Mouse (Mus musculus) limb, embryonic 14.5 days (tissue): Measurements from ENCODE around the gene Naaladl2. TPM values are rescaled to one million over a fixed set of nuclear protein-coding genes. Genes with fewer than 3 reads are reported as not detected.

Source experiments
- ATAC-seq: fragments of 200-750 bp; cut with Nextera tagmentation; 2 replicates; pipeline ENCODE4 v1.8.0; 2017; ENCODE audit warnings: low read depth, moderate number of reproducible peaks, moderate TSS enrichment; ENCODE audit not compliant: low FRiP score
- DNase-seq: peaks from one replicate; pipeline ENCODE4 v3.0.0-alpha.2; 2015; ENCODE audit warnings: low spot score
- H3K27ac ChIP-seq: fragments of 300-500 bp; sonication (generic); replicated peaks from 2 replicates; pipeline ENCODE4 v1.5.1; 2014; ENCODE audit warnings: low read depth, mild to moderate bottlenecking, low read length, moderate library complexity, mixed read lengths
- H3K27me3 ChIP-seq: fragments of 300-500 bp; sonication (generic); 2 replicates; pipeline ENCODE4 v1.6.1; 2014; ENCODE audit warnings: low read length, mixed read lengths; ENCODE audit not compliant: control insufficient read depth, insufficient read depth
- H3K36me3 ChIP-seq: fragments of 300-500 bp; sonication (generic); 2 replicates; pipeline ENCODE4 v1.6.1; 2014; ENCODE audit warnings: mild to moderate bottlenecking, low read length, moderate library complexity, mixed read lengths; ENCODE audit not compliant: control insufficient read depth, insufficient read depth
- H3K4me1 ChIP-seq: fragments of 300-500 bp; sonication (generic); 2 replicates; pipeline ENCODE4 v1.6.1; 2014; ENCODE audit warnings: antibody characterized with exemption, low read length, mixed read lengths; ENCODE audit not compliant: control insufficient read depth, insufficient read depth
- H3K4me2 ChIP-seq: fragments of 300-500 bp; sonication (generic); replicated peaks from 2 replicates; pipeline ENCODE4 v1.6.1; 2014; ENCODE audit warnings: low read depth, mild to moderate bottlenecking, low read length, moderate library complexity; ENCODE audit not compliant: severe bottlenecking
- H3K4me3 ChIP-seq: fragments of 300-500 bp; sonication (generic); replicated peaks from 2 replicates; pipeline ENCODE4 v1.5.1; 2014; ENCODE audit warnings: low read length
- H3K9ac ChIP-seq: fragments of 300-500 bp; sonication (generic); 2 replicates; pipeline ENCODE4 v1.6.1; 2014; ENCODE audit warnings: mild to moderate bottlenecking, low read depth, low read length, moderate library complexity; ENCODE audit not compliant: severe bottlenecking
- H3K9me3 ChIP-seq: fragments of 300-500 bp; sonication (generic); 2 replicates; pipeline ENCODE4 v1.6.1; 2016; ENCODE audit warnings: low read length; ENCODE audit not compliant: control insufficient read depth
- POLR2A ChIP-seq: fragments of 200-500 bp; IDR thresholded peaks from 2 replicates; pipeline ENCODE4 v1.8.0; 2012; ENCODE audit warnings: inconsistent platforms, mild to moderate bottlenecking, moderate library complexity, borderline replicate concordance; ENCODE audit not compliant: insufficient read depth, insufficient read length; ENCODE audit errors: extremely low read depth
- WGBS: fragments of 180-500 bp; shearing (Covaris S2); extraction: QIAGEN DNeasy Blood & Tissue Kit; methylation state at CpG from one replicate; pipeline ENCODE4 v1.1.7; 2014; 5-methylcytosine and 5-hydroxymethylcytosine counted together
- polyA plus RNA-seq, 2 experiments: library from polyadenylated mRNA; depleted of rRNA in 1 of 2; stranded (reverse) in 1 of 2; unstranded in 1 of 2; fragments of >200 nt; fragmentation: Nextera tagmentation in 1 of 2; extraction: Ambion mirVana in 1 of 2; gene quantifications; 2 replicates each; pipeline versions ENCODE4 v1.2.1 to v1.2.3; 2012 to 2014

Naaladl2 gene
- polyA plus RNA-seq, 2 experiments = 0.89 to 2.3 TPM

- H3K4me3 ChIP-seq = no peak overlapping the region
- WGBS = 75% methylated on average over 2 of the region's 2 CpGs
- no peak overlapping the region for H3K9ac ChIP-seq
- H3K27me3 ChIP-seq = no peaks in the 10 kb centered on the region
- no peaks in the 10 kb centered on the region for H3K4me1 ChIP-seq
- no peak overlapping the region for H3K4me2 ChIP-seq
- DNase-seq (no peak), ATAC-seq (no peak)
- no peaks in the 10 kb centered on the region for H3K9me3 ChIP-seq
- H3K36me3 ChIP-seq = no peaks in the 10 kb centered on the region
- H3K27ac ChIP-seq = no peak overlapping the region
- TF ChIP-seq POLR2A = no peak
Observed at GRCm38 (mm10) chr3:24690162-24690915, 453.7 kb downstream of the Naaladl2 start.

GRCm38 (mm10) chr3:24670500-24670899 lies 473.6 kb downstream of the Naaladl2 start:
- ATAC-seq (no peak), DNase-seq (no peak)
- no peak overlapping the region for H3K4me3 ChIP-seq
- no peak overlapping the region for H3K27ac ChIP-seq
- WGBS = 67% methylated on average over 3 of the region's 3 CpGs
- no peaks in the 10 kb centered on the region for H3K27me3 ChIP-seq
- H3K36me3 ChIP-seq = no peaks in the 10 kb centered on the region
- H3K9me3 ChIP-seq = no peaks in the 10 kb centered on the region
- H3K4me1 ChIP-seq = no peaks in the 10 kb centered on the region
- no peak for TF ChIP-seq POLR2A
- no peak overlapping the region for H3K9ac ChIP-seq
- H3K4me2 ChIP-seq = no peak overlapping the region

GRCm38 (mm10) chr3:24668052-24668916 lies 475.8 kb downstream of the Naaladl2 start:
- Histone ChIP-seq H3K4me1 (no peaks in the 10 kb centered on the region), H3K9ac (no peak overlapping the region), H3K27ac (no peak overlapping the region), H3K27me3 (no peaks in the 10 kb centered on the region), H3K36me3 (no peaks in the 10 kb centered on the region), H3K4me2 (no peak overlapping the region), H3K9me3 (no peaks in the 10 kb centered on the region), H3K4me3 (no peak overlapping the region)
- no peak for DNase-seq
- no peak for ATAC-seq
- no peak for TF ChIP-seq POLR2A
- 81% methylated on average over 3 of the region's 3 CpGs for WGBS

GRCm38 (mm10) chr3:24665408-24665807 lies 478.7 kb downstream of the Naaladl2 start:
- no peak for DNase-seq
- H3K27me3 ChIP-seq = no peaks in the 10 kb centered on the region
- no peaks in the 10 kb centered on the region for H3K36me3 ChIP-seq
- H3K27ac ChIP-seq = no peak overlapping the region
- ATAC-seq = no peak
- 74% methylated on average over 1 of the region's 1 CpGs for WGBS
- H3K4me3 ChIP-seq = no peak overlapping the region
- H3K4me1 ChIP-seq = no peaks in the 10 kb centered on the region
- no peak overlapping the region for H3K4me2 ChIP-seq
- H3K9me3 ChIP-seq = no peaks in the 10 kb centered on the region
- no peak overlapping the region for H3K9ac ChIP-seq
- TF ChIP-seq POLR2A = no peak

GRCm38 (mm10) chr3:24663749-24664148 lies 480.3 kb downstream of the Naaladl2 start:
- ATAC-seq (no peak), DNase-seq (no peak)
- Histone ChIP-seq H3K9ac (no peak overlapping the region), H3K4me2 (no peak overlapping the region), H3K27ac (no peak overlapping the region), H3K9me3 (no peaks in the 10 kb centered on the region), H3K27me3 (no peaks in the 10 kb centered on the region), H3K4me1 (no peaks in the 10 kb centered on the region), H3K4me3 (no peak overlapping the region), H3K36me3 (no peaks in the 10 kb centered on the region)
- no peak for TF ChIP-seq POLR2A
